11 mouse cellular contexts compared by ENCODE assay signal in the genomic region with DNA sequence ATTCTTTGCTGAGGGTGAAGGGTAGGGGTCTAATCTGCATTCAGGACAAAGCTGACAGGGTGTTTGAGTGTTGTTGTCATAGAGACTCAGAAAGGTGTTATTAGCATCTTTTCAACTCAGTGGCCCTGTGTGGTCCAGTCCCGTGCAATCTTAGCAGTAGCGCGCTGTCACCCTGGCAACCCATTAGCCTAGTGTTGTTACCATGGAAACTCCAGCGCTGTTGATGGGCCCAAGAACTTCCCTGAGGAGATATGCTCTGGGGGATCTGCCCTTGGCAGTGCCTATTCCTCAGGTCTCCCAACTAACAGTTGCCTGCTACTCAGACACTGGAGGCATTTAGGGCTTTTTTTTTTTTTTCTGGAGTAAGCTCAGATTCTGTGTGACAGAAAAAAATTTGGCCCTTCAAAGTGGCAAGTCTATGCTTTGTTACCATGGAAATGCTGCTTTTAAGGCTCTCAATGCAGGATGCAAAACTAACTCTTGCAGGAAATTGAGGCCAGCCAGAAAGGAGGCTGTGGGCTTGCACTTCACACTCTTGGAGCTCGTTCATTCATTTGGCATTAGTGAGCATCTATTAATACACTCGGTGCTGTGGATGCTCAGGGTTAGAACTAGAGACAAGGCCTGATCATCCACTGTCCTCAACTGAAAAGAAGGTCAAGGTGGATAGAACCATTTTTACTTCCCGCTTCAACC. TPM values are rescaled to one million over a fixed set of nuclear protein-coding genes. Genes with fewer than 3 reads are reported as not detected.
DNase-seq lines count a peak whose midpoint lies in the region; ATAC-seq lines count a peak whose summit lies in the region.
"Had no signal": no experiment of that assay in that cellular context is flagged by ENCODE, and none has a peak within 500 bp of the region (broad histone marks: within the 10 kb centered on the region; RNA-seq: fewer than 3 reads in every experiment).

No protein-coding gene starts in this region.

- DNase-seq in cerebellum, postnatal 10 days, result peak; percentile 44 to 45
- DNase-seq in cerebellum, postnatal 25 days, result no peak
- DNase-seq in hindbrain, embryonic 14.5 days (ENCODE audit: low spot score), result peak; percentile 72
- peak; percentile 93 for DNase-seq in midbrain, embryonic 11.5 days (ENCODE audit: low spot score, missing footprints)
- peak; percentile 27 to 46 for DNase-seq in right cerebral cortex, postnatal 36 days (ENCODE audit: low spot score in 2 of 2)
- no peak for DNase-seq in adrenal gland, postnatal 36 days
- DNase-seq in urinary bladder, postnatal 10 days (ENCODE audit: low spot score), result no peak
- DNase-seq: heart, postnatal 10 days had no signal

- H3K27me3 ChIP-seq in hindbrain, embryonic 14.5 days (ENCODE audit: control insufficient read depth, insufficient read depth, low read length), result peaks cover 18% of the 10 kb centered on the region
- H3K27me3 ChIP-seq in midbrain, embryonic 11.5 days (ENCODE audit: control insufficient read depth, insufficient read depth, low read length), result peaks cover 23% of the 10 kb centered on the region
- H3K27me3 ChIP-seq: limb, embryonic 13.5 days had no signal

- no peak overlapping the region for H3K9ac ChIP-seq in hindbrain, embryonic 14.5 days
- H3K9ac ChIP-seq in midbrain, embryonic 11.5 days (ENCODE audit: low read length), result no peak overlapping the region
- H3K9ac ChIP-seq: embryonic facial prominence, embryonic 13.5 days; limb, embryonic 13.5 days had no signal

- no peaks in the 10 kb centered on the region for H3K36me3 ChIP-seq in hindbrain, embryonic 14.5 days (replicated peaks; ENCODE audit: control insufficient read depth, insufficient read depth)
- H3K36me3 ChIP-seq in midbrain, embryonic 11.5 days (ENCODE audit: control insufficient read depth, insufficient read depth, low read length), result no peaks in the 10 kb centered on the region
- H3K36me3 ChIP-seq: embryonic facial prominence, embryonic 13.5 days; limb, embryonic 13.5 days had no signal

- no peak overlapping the region for H3K4me2 ChIP-seq in hindbrain, embryonic 14.5 days (replicated peaks)
- H3K4me2 ChIP-seq in midbrain, embryonic 11.5 days, result no peak overlapping the region
- H3K4me2 ChIP-seq: embryonic facial prominence, embryonic 13.5 days; limb, embryonic 13.5 days had no signal

- WGBS in hindbrain, embryonic 14.5 days, result 37% methylated on average over 7 of the region's 7 CpGs
- 40% methylated on average over 7 of the region's 7 CpGs for WGBS in midbrain, embryonic 11.5 days

- H3K27ac ChIP-seq in hindbrain, embryonic 14.5 days, result peak overlapping the region; percentile 14
- no peak overlapping the region; the same call in 1 of the 2 replicates for H3K27ac ChIP-seq in midbrain, embryonic 11.5 days (ENCODE audit: low read depth, low read length)
- H3K27ac ChIP-seq: embryonic facial prominence, embryonic 13.5 days; limb, embryonic 13.5 days had no signal

- H3K9me3 ChIP-seq in hindbrain, embryonic 14.5 days (ENCODE audit: control insufficient read depth, low read length), result no peaks in the 10 kb centered on the region
- H3K9me3 ChIP-seq in midbrain, embryonic 11.5 days (ENCODE audit: control insufficient read depth, low read length), result no peaks in the 10 kb centered on the region
- H3K9me3 ChIP-seq: embryonic facial prominence, embryonic 13.5 days; limb, embryonic 13.5 days had no signal

- peaks cover 15% of the 10 kb centered on the region for H3K4me1 ChIP-seq in hindbrain, embryonic 14.5 days (replicated peaks; ENCODE audit: control insufficient read depth, insufficient read depth, low read length)
- H3K4me1 ChIP-seq in midbrain, embryonic 11.5 days (ENCODE audit: control insufficient read depth, insufficient read depth, low read length), result peaks cover 6% of the 10 kb centered on the region; the same call in 1 of the 2 replicates
- H3K4me1 ChIP-seq: embryonic facial prominence, embryonic 13.5 days; limb, embryonic 13.5 days had no signal

- H3K4me3 ChIP-seq in hindbrain, embryonic 14.5 days (replicated peaks; ENCODE audit: low read length), result no peak overlapping the region
- no peak overlapping the region for H3K4me3 ChIP-seq in midbrain, embryonic 11.5 days (ENCODE audit: low read depth, low read length)
- H3K4me3 ChIP-seq: embryonic facial prominence, embryonic 13.5 days; limb, embryonic 13.5 days had no signal

- ATAC-seq in hindbrain, embryonic 14.5 days (ENCODE audit: low FRiP score), result peak; percentile 88
- ATAC-seq in midbrain, embryonic 11.5 days (ENCODE audit: low FRiP score), result peak; percentile 92
- no peak for ATAC-seq in erythroid progenitor cell, adult 5-6 weeks (replicated peaks; ENCODE audit: low FRiP score, poor library complexity, severe bottlenecking)

RNA-seq across cellular contexts. Expression of a gene that starts 17.6 kb away (rescaled TPM):
- 1.7 and 2.0 TPM in 2 replicates for polyA plus RNA-seq in hindbrain, embryonic 14.5 days (2014; fragmentation: Nextera tagmentation; extraction: Ambion mirVana)
- polyA plus RNA-seq in midbrain, embryonic 11.5 days (2014; fragmentation: Nextera tagmentation; extraction: Ambion mirVana), result 2.7 and 2.9 TPM in 2 replicates
- total RNA-seq in adrenal gland, postnatal 36 days (2021), result 1 to 10 TPM; 2.7 to 7.6 TPM
- total RNA-seq in erythroid progenitor cell, adult 5-6 weeks (2015; ENCODE audit: low replicate concordance), result not detected in 2 replicates
- not detected in 2 replicates for total RNA-seq in erythroid progenitor cell, adult 5-6 weeks (2017; ENCODE audit: low replicate concordance)

Comparison
In these comparisons a context has a peak if more than half of its experiments do, and no peak if none do; other contexts are left out.
1. DNase-seq: peak in cerebellum, postnatal 10 days (2 of 2), hindbrain, embryonic 14.5 days (single experiment), midbrain, embryonic 11.5 days (single experiment) and right cerebral cortex, postnatal 36 days (2 of 2); none in cerebellum, postnatal 25 days (0 of 2), adrenal gland, postnatal 36 days (0 of 2) and urinary bladder, postnatal 10 days (single experiment).